Mouse (Mus musculus) kidney, embryonic 15.5 days (tissue): ENCODE measurements around the gene Dmbx1. TPM values are rescaled to one million over a fixed set of nuclear protein-coding genes. Genes with fewer than 3 reads are reported as not detected.

Source experiments
- ATAC-seq: fragments of 200-750 bp; cut with Nextera tagmentation; replicated peaks from 2 replicates; pipeline ENCODE4 v1.8.0; 2017; ENCODE audit warnings: moderate TSS enrichment; ENCODE audit not compliant: low FRiP score
- H3K27ac ChIP-seq: fragments of 300-500 bp; sonication (generic); 2 replicates; pipeline ENCODE4 v1.5.1; 2015; ENCODE audit warnings: mild to moderate bottlenecking, inconsistent platforms
- H3K27me3 ChIP-seq: fragments of 300-500 bp; sonication (generic); 2 replicates; pipeline ENCODE4 v1.6.1; 2015; ENCODE audit warnings: inconsistent platforms
- H3K36me3 ChIP-seq: fragments of 300-500 bp; sonication (generic); 2 replicates; pipeline ENCODE4 v1.6.1; 2015; ENCODE audit warnings: inconsistent platforms
- H3K4me1 ChIP-seq: fragments of 300-500 bp; sonication (generic); 2 replicates; pipeline ENCODE4 v1.6.1; 2015; ENCODE audit warnings: inconsistent platforms
- H3K4me2 ChIP-seq: fragments of 300-500 bp; sonication (generic); 2 replicates; pipeline ENCODE4 v1.6.1; 2015; ENCODE audit warnings: moderate library complexity, mild to moderate bottlenecking, inconsistent platforms
- H3K4me3 ChIP-seq: fragments of 300-500 bp; sonication (generic); replicated peaks from 2 replicates; pipeline ENCODE4 v1.5.1; 2015; ENCODE audit warnings: mild to moderate bottlenecking, inconsistent platforms
- H3K9ac ChIP-seq: fragments of 300-500 bp; sonication (generic); 2 replicates; pipeline ENCODE4 v1.6.1; 2015; ENCODE audit warnings: mild to moderate bottlenecking, inconsistent platforms
- H3K9me3 ChIP-seq: fragments of 300-500 bp; sonication (generic); replicated peaks from 2 replicates; pipeline ENCODE4 v1.6.1; 2016; ENCODE audit warnings: inconsistent platforms
- WGBS: fragments of 180-500 bp; shearing (Covaris S2); methylation state at CpG from one replicate; pipeline ENCODE4 v1.1.7; 2015; ENCODE audit warnings: mixed read lengths; 5-methylcytosine and 5-hydroxymethylcytosine counted together
- polyA plus RNA-seq: library from polyadenylated mRNA; unstranded; fragments of >200 nt; fragmentation: Nextera tagmentation; extraction: Ambion mirVana; gene quantifications from 2 replicates; pipeline ENCODE4 v1.2.1, GENCODE M21; 2015

Dmbx1 gene
- polyA plus RNA-seq, 1 experiment from 2014 or later = not detected

GRCm38 (mm10) chr4:115937061-115937976 lies 2.4 kb downstream of the Dmbx1 start:
- no peaks in the 10 kb centered on the region for H3K36me3 ChIP-seq
- H3K27me3 ChIP-seq = peaks cover 100% of the 10 kb centered on the region
- WGBS = 3% methylated on average over 19 of the region's 19 CpGs
- H3K4me1 ChIP-seq = peaks cover 26% of the 10 kb centered on the region
- H3K9me3 ChIP-seq = no peaks in the 10 kb centered on the region
- H3K4me3 ChIP-seq = no peak overlapping the region
- no peak overlapping the region for H3K27ac ChIP-seq
- H3K9ac ChIP-seq = no peak overlapping the region
- 0 out of 2 replicates have a peak overlapping the region, but pooled peaks have one; percentile 5 for H3K4me2 ChIP-seq
- ATAC-seq = no peak

GRCm38 (mm10) chr4:115936646-115937045 lies 3.1 kb downstream of the Dmbx1 start:
- ATAC-seq = 0 out of 2 replicates have a peak, but pooled peaks have one; percentile 10
- H3K9me3 ChIP-seq = no peaks in the 10 kb centered on the region
- peaks cover 26% of the 10 kb centered on the region for H3K4me1 ChIP-seq
- H3K36me3 ChIP-seq = no peaks in the 10 kb centered on the region
- H3K9ac ChIP-seq = no peak overlapping the region
- peaks cover 100% of the 10 kb centered on the region for H3K27me3 ChIP-seq
- H3K4me3 ChIP-seq = 0 out of 2 replicates have a peak overlapping the region, but pooled peaks have one; percentile 5
- no peak overlapping the region for H3K27ac ChIP-seq
- under 1% methylated on average over 20 of the region's 20 CpGs for WGBS
- 0 out of 2 replicates have a peak overlapping the region, but pooled peaks have one; percentile 5 for H3K4me2 ChIP-seq

- Histone ChIP-seq H3K4me3 (0 out of 2 replicates have a peak overlapping the region, but pooled peaks have one; percentile 5), H3K27ac (no peak overlapping the region), H3K4me1 (peaks cover 26% of the 10 kb centered on the region), H3K36me3 (no peaks in the 10 kb centered on the region), H3K9ac (no peak overlapping the region), H3K27me3 (peaks cover 100% of the 10 kb centered on the region), H3K9me3 (no peaks in the 10 kb centered on the region), H3K4me2 (no peak overlapping the region)
- under 1% methylated on average over 36 of the region's 36 CpGs for WGBS
- no peak for ATAC-seq
These were observed 3.7 kb downstream of the Dmbx1 start for GRCm38 (mm10) chr4:115935835-115936581.

GRCm38 (mm10) chr4:115931556-115932088 lies 8.1 kb downstream of the Dmbx1 start:
- ATAC-seq = no peak
- H3K9me3 ChIP-seq = no peaks in the 10 kb centered on the region
- H3K36me3 ChIP-seq = no peaks in the 10 kb centered on the region
- peaks cover 9% of the 10 kb centered on the region for H3K4me1 ChIP-seq
- WGBS = 48% methylated on average over 13 of the region's 13 CpGs
- no peak overlapping the region for H3K9ac ChIP-seq
- H3K27me3 ChIP-seq = peaks cover 100% of the 10 kb centered on the region
- H3K4me2 ChIP-seq = no peak overlapping the region
- H3K4me3 ChIP-seq = no peak overlapping the region
- no peak overlapping the region for H3K27ac ChIP-seq

- ATAC-seq = no peak
These were observed 12.1 kb downstream of the Dmbx1 start for GRCm38 (mm10) chr4:115927637-115928036.

GRCm38 (mm10) chr4:115923262-115923880 lies 16.4 kb downstream of the Dmbx1 start:
- H3K36me3 ChIP-seq = no peaks in the 10 kb centered on the region

More at GRCm38 (mm10) chr4:115927637-115928036, 12.1 kb downstream of the Dmbx1 start:
- no peak overlapping the region for H3K4me2 ChIP-seq
- H3K27me3 ChIP-seq = peaks cover 100% of the 10 kb centered on the region
- no peak overlapping the region for H3K9ac ChIP-seq
- 47% methylated on average over 7 of the region's 7 CpGs for WGBS
- H3K27ac ChIP-seq = no peak overlapping the region
- H3K36me3 ChIP-seq = no peaks in the 10 kb centered on the region
- H3K4me3 ChIP-seq = no peak overlapping the region
- H3K4me1 ChIP-seq = no peaks in the 10 kb centered on the region
- H3K9me3 ChIP-seq = no peaks in the 10 kb centered on the region

GRCm38 (mm10) chr4:115922688-115923087 lies 17.0 kb downstream of the Dmbx1 start:
- Histone ChIP-seq H3K27me3 (peaks cover 98% of the 10 kb centered on the region), H3K27ac (no peak overlapping the region), H3K4me2 (no peak overlapping the region), H3K4me1 (0 out of 2 replicates have a peak, but pooled peaks cover 3% of the 10 kb centered on the region), H3K9ac (no peak overlapping the region), H3K36me3 (no peaks in the 10 kb centered on the region), H3K9me3 (no peaks in the 10 kb centered on the region), H3K4me3 (no peak overlapping the region)
- ATAC-seq = no peak
- WGBS = 86% methylated on average over 5 of the region's 5 CpGs

More at GRCm38 (mm10) chr4:115923262-115923880, 16.4 kb downstream of the Dmbx1 start:
- 0 out of 2 replicates have a peak, but pooled peaks cover 3% of the 10 kb centered on the region for H3K4me1 ChIP-seq
- no peak overlapping the region for H3K4me3 ChIP-seq
- H3K9ac ChIP-seq = no peak overlapping the region
- WGBS = 74% methylated on average over 16 of the region's 16 CpGs
- no peak overlapping the region for H3K27ac ChIP-seq
- H3K4me2 ChIP-seq = no peak overlapping the region
- H3K27me3 ChIP-seq = peaks cover 98% of the 10 kb centered on the region
- ATAC-seq = 0 out of 2 replicates have a peak, but pooled peaks have one; percentile 29
- no peaks in the 10 kb centered on the region for H3K9me3 ChIP-seq

- WGBS = 55% methylated on average over 16 of the region's 16 CpGs
- no peak overlapping the region for H3K4me2 ChIP-seq
- H3K27ac ChIP-seq = no peak overlapping the region
- no peaks in the 10 kb centered on the region for H3K36me3 ChIP-seq
- H3K4me3 ChIP-seq = no peak overlapping the region
- peaks cover 98% of the 10 kb centered on the region for H3K27me3 ChIP-seq
- 0 out of 2 replicates have a peak, but pooled peaks cover 3% of the 10 kb centered on the region for H3K4me1 ChIP-seq
- H3K9ac ChIP-seq = no peak overlapping the region
- no peaks in the 10 kb centered on the region for H3K9me3 ChIP-seq
- ATAC-seq = peak; percentile 50
These were observed 19.8 kb downstream of the Dmbx1 start for GRCm38 (mm10) chr4:115919911-115920310.

- no peak overlapping the region for H3K27ac ChIP-seq
- no peak overlapping the region for H3K9ac ChIP-seq
- H3K36me3 ChIP-seq = no peaks in the 10 kb centered on the region
- 11% methylated on average over 4 of the region's 4 CpGs for WGBS
- peaks cover 87% of the 10 kb centered on the region for H3K27me3 ChIP-seq
- H3K4me1 ChIP-seq = peaks cover 6% of the 10 kb centered on the region; the same call in 1 of the 2 replicates
- no peak overlapping the region for H3K4me3 ChIP-seq
- H3K9me3 ChIP-seq = no peaks in the 10 kb centered on the region
- ATAC-seq = peak; percentile 46; the same call in 1 of the 2 replicates
- H3K4me2 ChIP-seq = no peak overlapping the region
These were observed 28.1 kb downstream of the Dmbx1 start for GRCm38 (mm10) chr4:115911586-115911985.

- H3K4me2 ChIP-seq = no peak overlapping the region
- 20% methylated on average over 7 of the region's 7 CpGs for WGBS
- no peak overlapping the region for H3K4me3 ChIP-seq
- peaks cover 91% of the 10 kb centered on the region for H3K27me3 ChIP-seq
- H3K9me3 ChIP-seq = no peaks in the 10 kb centered on the region
- no peaks in the 10 kb centered on the region for H3K36me3 ChIP-seq
- peaks cover 10% of the 10 kb centered on the region; the same call in 1 of the 2 replicates for H3K4me1 ChIP-seq
- H3K9ac ChIP-seq = no peak overlapping the region
- H3K27ac ChIP-seq = no peak overlapping the region
- ATAC-seq = no peak
These were observed 31.1 kb downstream of the Dmbx1 start for GRCm38 (mm10) chr4:115908641-115909040.

- H3K9ac ChIP-seq = no peak overlapping the region
- H3K36me3 ChIP-seq = no peaks in the 10 kb centered on the region
- H3K9me3 ChIP-seq = no peaks in the 10 kb centered on the region
- H3K27me3 ChIP-seq = peaks cover 93% of the 10 kb centered on the region
- H3K27ac ChIP-seq = no peak overlapping the region
- H3K4me3 ChIP-seq = no peak overlapping the region
- WGBS = 69% methylated on average over 1 of the region's 1 CpGs
- H3K4me1 ChIP-seq = peaks cover 10% of the 10 kb centered on the region; the same call in 1 of the 2 replicates
- ATAC-seq = no peak
- H3K4me2 ChIP-seq = no peak overlapping the region
These were observed 31.7 kb downstream of the Dmbx1 start for GRCm38 (mm10) chr4:115907994-115908393.
